ENCODE assay signal across 19 mouse cellular contexts in the genomic region with DNA sequence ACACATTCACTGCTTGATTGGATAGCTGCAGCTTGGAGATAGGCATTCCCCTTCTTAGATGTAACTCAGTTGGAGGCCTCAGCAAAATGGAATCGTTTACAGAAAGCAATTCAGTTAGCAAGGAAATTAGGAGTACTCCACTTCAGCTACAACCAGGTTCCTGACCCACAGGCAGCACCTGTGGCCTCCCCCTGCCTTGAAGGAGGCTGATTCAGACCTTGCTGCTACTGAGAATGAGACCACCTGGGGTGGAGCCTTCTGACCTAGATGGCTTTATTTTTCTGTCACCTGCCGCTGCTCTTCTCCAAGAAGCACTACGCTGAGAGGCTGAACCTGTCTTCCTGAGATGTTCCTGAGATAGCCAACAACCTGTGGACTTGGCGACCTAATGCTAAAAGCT. TPM values are rescaled to one million over a fixed set of nuclear protein-coding genes. Genes with fewer than 3 reads are reported as not detected.
A peak's percentile ranks its signal among the peaks of the same experiment; 100 is the strongest.
DNase-seq lines count a peak whose midpoint lies in the region; ATAC-seq and TF ChIP-seq lines count a peak whose summit lies in the region.
"Had no signal": no experiment of that assay in that cellular context is flagged by ENCODE, and none has a peak within 500 bp of the region (broad histone marks: within the 10 kb centered on the region; RNA-seq: fewer than 3 reads in every experiment).

No protein-coding gene starts in this region.

- intact Hi-C loops in heart, postnatal 25 days (cut with DNase I), result no loop called here

- H3K9ac ChIP-seq in heart, postnatal 0 days (replicated peaks; ENCODE audit: low read depth, low read length), result no peak overlapping the region
- H3K9ac ChIP-seq: hindbrain, embryonic 13.5 days; liver, postnatal 0 days; midbrain, embryonic 13.5 days had no signal

- DNase-seq in heart, postnatal 0 days (ENCODE audit: low spot score), result no peak
- no peak for DNase-seq in heart, postnatal 25 days (ENCODE audit: low spot score)
- peak; percentile 25 for DNase-seq in induced T-regulatory cell, adult 2 months (ENCODE audit: low read depth)
- DNase-seq in thymus, adult 18-20 months, result peak; percentile 75 to 85
- peak; percentile 75 to 85 for DNase-seq in thymus, postnatal 36 days
- DNase-seq in right cerebral cortex, postnatal 25 days, result no peak
- DNase-seq in left cerebral cortex, adult 9 months (ENCODE audit: low spot score in 2 of 2), result no peak
- DNase-seq: adrenal gland, postnatal 25 days; cerebellum, adult 9-10 months; gastrocnemius, postnatal 36 days; heart, postnatal 14 days; kidney, adult 18-20 months; liver, postnatal 0 days; right cerebral cortex, adult 18-20 months had no signal

- no peaks in the 10 kb centered on the region for H3K27me3 ChIP-seq in heart, postnatal 0 days (ENCODE audit: control insufficient read depth, insufficient read depth, low read length)
- H3K27me3 ChIP-seq: midbrain, embryonic 13.5 days had no signal

- no peak for ATAC-seq in heart, postnatal 0 days (ENCODE audit: insufficient read depth, low read depth)
- ATAC-seq: forebrain, embryonic 16.5 days; midbrain, embryonic 13.5 days had no signal

- H3K4me3 ChIP-seq in heart, postnatal 0 days (ENCODE audit: low read depth, low read length), result no peak overlapping the region
- H3K4me3 ChIP-seq: hindbrain, embryonic 13.5 days; left cerebral cortex, adult 2 months; midbrain, embryonic 13.5 days had no signal

- no peaks in the 10 kb centered on the region; the same call in 1 of the 2 replicates for H3K9me3 ChIP-seq in heart, postnatal 0 days (replicated peaks; ENCODE audit: control insufficient read depth, low read length)
- H3K9me3 ChIP-seq: hindbrain, embryonic 13.5 days; midbrain, embryonic 13.5 days had no signal

- no peak overlapping the region; the same call in 1 of the 2 replicates for H3K4me2 ChIP-seq in heart, postnatal 0 days (ENCODE audit: low read depth, low read length)
- H3K4me2 ChIP-seq: hindbrain, embryonic 13.5 days; midbrain, embryonic 13.5 days had no signal

- TF ChIP-seq CTCF in heart, postnatal 0 days (IDR thresholded peaks at IDR 0.05; ENCODE audit: low read depth), result no peak

- H3K36me3 ChIP-seq in heart, postnatal 0 days (replicated peaks; ENCODE audit: control insufficient read depth, insufficient read depth, low read length), result no peaks in the 10 kb centered on the region
- H3K36me3 ChIP-seq: hindbrain, embryonic 13.5 days; midbrain, embryonic 13.5 days had no signal

- H3K4me1 ChIP-seq in heart, postnatal 0 days (ENCODE audit: control insufficient read depth, insufficient read depth), result no peaks in the 10 kb centered on the region
- H3K4me1 ChIP-seq: hindbrain, embryonic 13.5 days; midbrain, embryonic 13.5 days had no signal

- peak overlapping the region; percentile 38; the same call in 1 of the 2 replicates for H3K27ac ChIP-seq in heart, postnatal 0 days (ENCODE audit: low read depth)
- H3K27ac ChIP-seq: hindbrain, embryonic 13.5 days; left cerebral cortex, adult 2 months; midbrain, embryonic 13.5 days had no signal

- 61% methylated on average over 4 of the region's 4 CpGs for WGBS in heart, postnatal 0 days

- no peak for TF ChIP-seq EP300 in heart, postnatal 0 days (IDR thresholded peaks at IDR 0.05; ENCODE audit: low read depth)

RNA-seq across cellular contexts. Expression of a gene that starts 12.4 kb away (rescaled TPM):
- total RNA-seq in heart, postnatal 0 days (2014; rRNA removed; ENCODE audit: low replicate concordance), result not detected in 2 replicates
- 0.04 TPM in 1 of 2 replicates, not detected in the other for polyA plus RNA-seq in heart, postnatal 0 days (2015; fragmentation: Nextera tagmentation; extraction: Ambion mirVana)
- not detected for total RNA-seq in heart, postnatal 25 days (2021)
- total RNA-seq: liver, adult 2 months had no signal
- polyA plus RNA-seq: forebrain, embryonic 16.5 days; liver, adult 2 months; liver, postnatal 0 days had no signal

RNA-seq across cellular contexts. Expression of a gene that starts 42.7 kb away (rescaled TPM):
- 790 and 865 TPM in 2 replicates for total RNA-seq in heart, postnatal 0 days (2014; rRNA removed; ENCODE audit: low replicate concordance)
- 405 and 419 TPM in 2 replicates for polyA plus RNA-seq in heart, postnatal 0 days (2015; fragmentation: Nextera tagmentation; extraction: Ambion mirVana)
- 100 to 1,000 TPM; 384 to 421 TPM for total RNA-seq in heart, postnatal 25 days (2021)

Comparison
In these comparisons a context has a peak if more than half of its experiments do, and no peak if none do; other contexts are left out.
1. DNase-seq: peak in induced T-regulatory cell, adult 2 months (single experiment), thymus, adult 18-20 months (2 of 2) and thymus, postnatal 36 days (2 of 2); none in heart, postnatal 0 days (single experiment), heart, postnatal 25 days (single experiment), right cerebral cortex, postnatal 25 days (single experiment) and left cerebral cortex, adult 9 months (0 of 2).